Mouse (Mus musculus) neural tube, embryonic 14.5 days (tissue): ENCODE data around the gene Vti1a. TPM values are rescaled to one million over a fixed set of nuclear protein-coding genes. Genes with fewer than 3 reads are reported as not detected.

ENCODE experiments used
- ATAC-seq: fragments of 200-750 bp; cut with Nextera tagmentation; 2 replicates; pipeline ENCODE4 v1.8.0; 2017; ENCODE audit warnings: low read depth, mild to moderate bottlenecking, moderate TSS enrichment, moderate library complexity
- H3K27ac ChIP-seq: fragments of 300-500 bp; sonication (generic); 2 replicates; pipeline ENCODE4 v1.5.1; 2014; ENCODE audit warnings: low read depth, mild to moderate bottlenecking, control low read depth, low read length, moderate library complexity, mixed read lengths
- H3K27me3 ChIP-seq: fragments of 300-500 bp; sonication (generic); 2 replicates; pipeline ENCODE4 v1.6.1; 2014; ENCODE audit warnings: low read length; ENCODE audit not compliant: control insufficient read depth, insufficient read depth
- H3K36me3 ChIP-seq: fragments of 300-500 bp; sonication (generic); 2 replicates; pipeline ENCODE4 v1.6.1; 2014; ENCODE audit warnings: low read length, mixed read lengths; ENCODE audit not compliant: control insufficient read depth, insufficient read depth
- H3K4me1 ChIP-seq: fragments of 300-500 bp; sonication (generic); 2 replicates; pipeline ENCODE4 v1.6.1; 2014; ENCODE audit warnings: low read length; ENCODE audit not compliant: control insufficient read depth, insufficient read depth
- H3K4me2 ChIP-seq: fragments of 300-500 bp; sonication (generic); 2 replicates; pipeline ENCODE4 v1.6.1; 2014; ENCODE audit warnings: mild to moderate bottlenecking, low read depth, low read length, control low read depth
- H3K4me3 ChIP-seq: fragments of 300-500 bp; sonication (generic); 2 replicates; pipeline ENCODE4 v1.5.1; 2014; ENCODE audit warnings: low read depth, low read length, control low read depth, mixed read lengths
- H3K9ac ChIP-seq: fragments of 300-500 bp; sonication (generic); replicated peaks from 2 replicates; pipeline ENCODE4 v1.6.1; 2014; ENCODE audit warnings: low read depth, mild to moderate bottlenecking, control low read depth, low read length, mixed read lengths
- H3K9me3 ChIP-seq: fragments of 300-500 bp; sonication (generic); 2 replicates; pipeline ENCODE4 v1.6.1; 2016; ENCODE audit warnings: low read length; ENCODE audit not compliant: control insufficient read depth
- WGBS: fragments of 180-500 bp; shearing (Covaris S2); extraction: QIAGEN DNeasy Blood & Tissue Kit; methylation state at CpG from one replicate; pipeline ENCODE4 v1.1.7; 2014; 5-methylcytosine and 5-hydroxymethylcytosine counted together
- polyA plus RNA-seq: library from polyadenylated mRNA; unstranded; fragments of >200 nt; fragmentation: Nextera tagmentation; extraction: Ambion mirVana; gene quantifications from 2 replicates; pipeline ENCODE4 v1.2.1, GENCODE M21; 2014

Vti1a gene
- polyA plus RNA-seq, 1 experiment from 2014 or later = 35.7 TPM

DNA sequence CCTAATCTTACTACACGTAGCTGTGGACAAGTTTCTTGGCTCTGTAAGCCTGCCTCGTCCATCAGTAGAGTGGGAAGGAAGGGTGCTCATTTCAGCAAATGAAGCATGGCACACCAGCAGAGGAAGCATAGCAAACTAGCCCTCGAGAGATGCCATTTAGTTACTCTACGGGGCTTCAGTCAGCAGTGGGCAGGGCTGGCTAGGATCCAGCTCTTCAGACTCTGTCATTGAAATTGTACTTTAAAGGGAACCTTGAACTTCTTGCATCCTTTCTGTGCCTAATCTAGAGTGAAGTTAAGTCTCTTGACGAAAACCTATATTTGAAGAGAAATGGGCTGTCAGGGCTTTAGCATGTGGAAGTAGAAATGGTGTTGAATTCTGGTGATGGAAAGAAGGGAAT is 3.4 kb downstream of the Vti1a start:
- H3K4me3 ChIP-seq = no peak overlapping the region
- no peak overlapping the region for H3K9ac ChIP-seq
- no peaks in the 10 kb centered on the region for H3K9me3 ChIP-seq
- peaks cover 3% of the 10 kb centered on the region; the same call in 1 of the 2 replicates for H3K27me3 ChIP-seq
- peaks cover 8% of the 10 kb centered on the region for H3K4me1 ChIP-seq
- no peak for ATAC-seq
- H3K27ac ChIP-seq = no peak overlapping the region
- H3K36me3 ChIP-seq = peaks cover 3% of the 10 kb centered on the region; the same call in 1 of the 2 replicates
- WGBS = 72% methylated on average over 5 of the region's 5 CpGs
- no peak overlapping the region for H3K4me2 ChIP-seq

GRCm38 (mm10) chr19:55322604-55323003 is 6.5 kb downstream of the Vti1a start:
- H3K9ac ChIP-seq = no peak overlapping the region
- no peaks in the 10 kb centered on the region for H3K4me1 ChIP-seq
- WGBS = 95% methylated on average over 8 of the region's 8 CpGs
- H3K36me3 ChIP-seq = peaks cover 3% of the 10 kb centered on the region; the same call in 1 of the 2 replicates
- H3K27ac ChIP-seq = no peak overlapping the region
- no peaks in the 10 kb centered on the region for H3K9me3 ChIP-seq
- no peaks in the 10 kb centered on the region for H3K27me3 ChIP-seq
- no peak for ATAC-seq
- no peak overlapping the region for H3K4me2 ChIP-seq
- H3K4me3 ChIP-seq = no peak overlapping the region

- Histone ChIP-seq H3K36me3 (peaks cover 3% of the 10 kb centered on the region; the same call in 1 of the 2 replicates), H3K4me1 (no peaks in the 10 kb centered on the region), H3K27me3 (no peaks in the 10 kb centered on the region), H3K27ac (no peak overlapping the region), H3K9ac (no peak overlapping the region), H3K4me3 (no peak overlapping the region), H3K4me2 (no peak overlapping the region), H3K9me3 (no peaks in the 10 kb centered on the region)
- 85% methylated on average over 4 of the region's 4 CpGs for WGBS
- ATAC-seq = no peak
Observed at GRCm38 (mm10) chr19:55327510-55327909, 11.4 kb downstream of the Vti1a start.

DNA sequence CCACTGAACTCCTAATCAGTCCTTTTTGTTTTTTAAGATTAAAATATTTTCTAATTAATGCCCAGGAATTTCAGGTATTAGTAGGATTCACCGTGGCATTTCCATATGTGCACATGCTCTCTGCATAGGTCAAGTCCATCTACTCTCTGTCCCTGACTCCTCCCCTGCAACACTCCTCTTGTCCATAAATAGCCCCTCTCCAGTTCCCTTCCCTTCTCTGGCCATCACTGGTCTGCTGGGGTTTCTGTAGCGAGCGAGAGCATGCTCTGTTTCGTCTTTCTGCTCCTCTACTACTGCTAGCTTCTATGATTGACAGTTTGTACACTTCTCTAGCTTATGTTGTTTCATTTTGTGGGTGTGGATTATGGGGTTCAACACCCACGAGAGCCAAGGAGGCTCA is 15.7 kb downstream of the Vti1a start:
- no peak for ATAC-seq
- Histone ChIP-seq H3K4me2 (no peak overlapping the region), H3K27ac (no peak overlapping the region), H3K4me3 (no peak overlapping the region), H3K9me3 (no peaks in the 10 kb centered on the region), H3K9ac (no peak overlapping the region), H3K36me3 (no peaks in the 10 kb centered on the region), H3K27me3 (no peaks in the 10 kb centered on the region), H3K4me1 (no peaks in the 10 kb centered on the region; the same call in 1 of the 2 replicates)
- 96% methylated on average over 5 of the region's 5 CpGs for whole genome bisulfite sequencing

DNA sequence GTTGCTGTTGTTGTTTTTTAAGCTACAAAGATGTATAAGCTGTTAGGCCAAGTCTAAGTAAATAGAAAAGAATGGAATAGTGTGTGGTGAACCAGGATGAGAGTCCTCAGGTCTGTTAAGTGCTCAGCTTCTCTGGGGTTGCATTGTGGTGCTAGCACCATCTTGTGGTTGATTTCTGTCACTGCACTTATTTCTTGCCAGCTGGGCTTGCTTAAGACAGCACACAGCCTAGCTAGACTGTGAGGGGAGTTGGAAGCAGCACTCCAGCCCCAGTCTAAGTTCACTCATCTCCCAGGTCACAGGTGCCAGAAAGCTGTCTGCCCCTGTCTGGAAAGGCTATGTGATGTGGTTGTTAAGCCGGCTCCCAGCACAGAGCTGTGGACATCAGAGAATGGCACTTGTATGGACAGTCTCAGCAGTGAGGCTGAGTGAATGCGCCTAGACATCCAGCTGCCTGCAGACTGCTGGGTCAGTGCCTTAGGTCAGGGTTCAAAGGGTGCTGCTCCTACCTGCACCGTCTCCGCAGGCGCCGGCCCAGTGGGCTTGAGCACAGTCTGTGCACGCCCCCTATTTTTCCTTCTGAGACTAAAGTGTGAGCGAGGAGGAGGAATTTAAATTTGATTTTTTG is 16.7 kb downstream of the Vti1a start:
- H3K27ac ChIP-seq = no peak overlapping the region
- no peak overlapping the region for H3K9ac ChIP-seq
- peak; percentile 75; the same call in 1 of the 2 replicates for ATAC-seq
- H3K4me3 ChIP-seq = no peak overlapping the region
- H3K4me2 ChIP-seq = no peak overlapping the region
- H3K4me1 ChIP-seq = no peaks in the 10 kb centered on the region; the same call in 1 of the 2 replicates
- H3K9me3 ChIP-seq = no peaks in the 10 kb centered on the region
- H3K27me3 ChIP-seq = no peaks in the 10 kb centered on the region
- WGBS = 98% methylated on average over 8 of the region's 8 CpGs
- H3K36me3 ChIP-seq = no peaks in the 10 kb centered on the region

GRCm38 (mm10) chr19:55335881-55336280 is 19.8 kb downstream of the Vti1a start:
- Histone ChIP-seq H3K4me2 (no peak overlapping the region), H3K9me3 (no peaks in the 10 kb centered on the region), H3K4me1 (no peaks in the 10 kb centered on the region; the same call in 1 of the 2 replicates), H3K27me3 (no peaks in the 10 kb centered on the region), H3K4me3 (no peak overlapping the region), H3K36me3 (no peaks in the 10 kb centered on the region), H3K9ac (no peak overlapping the region), H3K27ac (no peak overlapping the region)
- 97% methylated on average over 1 of the region's 1 CpGs for WGBS
- ATAC-seq = no peak

- Histone ChIP-seq H3K4me1 (no peaks in the 10 kb centered on the region; the same call in 1 of the 2 replicates), H3K4me3 (no peak overlapping the region), H3K36me3 (no peaks in the 10 kb centered on the region), H3K9ac (no peak overlapping the region), H3K27me3 (no peaks in the 10 kb centered on the region), H3K27ac (no peak overlapping the region), H3K4me2 (no peak overlapping the region), H3K9me3 (no peaks in the 10 kb centered on the region)
- 85% methylated on average over 12 of the region's 12 CpGs for WGBS
- no peak for ATAC-seq
Observed at GRCm38 (mm10) chr19:55336441-55336840, 20.3 kb downstream of the Vti1a start.

DNA sequence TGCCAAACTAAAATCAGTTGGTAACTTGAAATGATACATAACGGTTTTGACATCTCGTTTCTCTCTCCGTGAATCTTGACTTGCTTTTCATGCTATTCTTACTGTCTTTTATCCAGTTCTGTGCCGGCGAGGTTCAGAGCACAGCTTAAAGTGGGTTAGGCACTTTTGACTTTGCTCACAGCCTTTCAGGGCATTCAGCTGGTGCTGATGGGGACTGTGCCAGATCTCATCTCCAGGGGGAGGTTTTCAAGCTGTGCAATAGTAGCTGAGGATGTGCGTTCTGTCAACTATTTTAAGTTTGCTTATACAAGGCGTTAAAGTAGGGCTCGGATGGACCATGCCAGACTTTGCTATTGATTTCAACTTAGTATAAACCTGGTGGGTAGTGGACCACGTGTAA is 21.0 kb downstream of the Vti1a start:
- Histone ChIP-seq H3K4me2 (no peak overlapping the region), H3K9me3 (no peaks in the 10 kb centered on the region), H3K36me3 (no peaks in the 10 kb centered on the region), H3K27ac (no peak overlapping the region), H3K4me3 (no peak overlapping the region), H3K27me3 (no peaks in the 10 kb centered on the region), H3K9ac (no peak overlapping the region), H3K4me1 (no peaks in the 10 kb centered on the region; the same call in 1 of the 2 replicates)
- ATAC-seq = no peak
- 76% methylated on average over 9 of the region's 9 CpGs for WGBS

DNA sequence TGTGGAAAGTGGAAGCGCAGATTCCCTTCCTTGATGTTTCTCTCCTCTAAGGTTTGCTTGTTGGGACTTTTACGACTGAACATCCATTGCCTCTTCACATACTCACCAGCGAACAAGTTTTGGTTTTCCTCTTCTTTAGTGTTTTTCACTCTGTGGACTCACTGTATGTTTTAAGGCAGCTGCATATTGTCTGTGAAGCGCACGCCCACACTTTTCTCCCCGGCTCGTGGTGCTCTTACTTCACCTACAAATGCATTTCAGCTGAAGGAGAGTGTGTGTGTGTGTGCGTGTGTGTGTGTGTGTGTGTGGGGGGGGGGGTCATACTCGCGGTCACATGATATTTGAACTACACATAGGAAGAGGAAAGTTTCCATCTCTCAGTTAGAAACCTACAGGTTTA is 21.6 kb downstream of the Vti1a start:
- Histone ChIP-seq H3K4me3 (no peak overlapping the region), H3K9ac (no peak overlapping the region), H3K27me3 (no peaks in the 10 kb centered on the region), H3K36me3 (no peaks in the 10 kb centered on the region), H3K27ac (no peak overlapping the region), H3K4me2 (no peak overlapping the region), H3K4me1 (no peaks in the 10 kb centered on the region; the same call in 1 of the 2 replicates), H3K9me3 (no peaks in the 10 kb centered on the region)
- no peak for ATAC-seq
- WGBS = 91% methylated on average over 10 of the region's 10 CpGs
